Mouse (Mus musculus) urinary bladder, postnatal 36 days (tissue): ENCODE measurements at regions not wholly inside any gene's neighbourhood (a gene's known extent, or its start where the extent isn't known, plus 50 kb on each side); places are given as distances from the start of the nearest gene placed in this dataset.

Experiments used
- DNase-seq, 2 experiments: peaks; one replicate each; pipeline ENCODE4 v3.0.0; 2022; ENCODE audit warnings: low spot score in 2 of 2, mixed read lengths in 1 of 2

- DNase-seq, result no peak
These were observed 191.6 kb upstream of the Tgfbr2 start for GRCm38 (mm10) chr9:116366713-116367112.

DNA sequence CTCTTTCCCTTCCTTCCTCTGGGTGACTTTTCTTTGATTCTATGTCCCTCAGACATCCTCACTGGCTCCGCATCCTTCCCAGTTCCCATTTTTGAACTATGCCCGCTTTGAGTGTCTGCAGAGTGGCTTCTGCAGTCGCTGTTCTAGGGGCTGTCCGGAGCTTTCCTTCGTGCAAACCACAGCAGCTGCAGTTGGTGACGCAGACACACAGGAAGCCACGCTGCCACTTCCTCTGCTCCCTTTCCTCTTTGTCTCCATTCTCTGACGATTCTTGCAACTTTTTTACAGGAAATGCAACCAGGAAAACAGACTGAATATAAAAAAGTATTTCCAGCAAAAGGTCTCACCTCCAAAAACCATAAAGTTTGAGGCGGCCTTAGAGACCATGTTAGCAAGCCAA lies 191.0 kb upstream of the Tgfbr2 start:
- no peak for DNase-seq

DNA sequence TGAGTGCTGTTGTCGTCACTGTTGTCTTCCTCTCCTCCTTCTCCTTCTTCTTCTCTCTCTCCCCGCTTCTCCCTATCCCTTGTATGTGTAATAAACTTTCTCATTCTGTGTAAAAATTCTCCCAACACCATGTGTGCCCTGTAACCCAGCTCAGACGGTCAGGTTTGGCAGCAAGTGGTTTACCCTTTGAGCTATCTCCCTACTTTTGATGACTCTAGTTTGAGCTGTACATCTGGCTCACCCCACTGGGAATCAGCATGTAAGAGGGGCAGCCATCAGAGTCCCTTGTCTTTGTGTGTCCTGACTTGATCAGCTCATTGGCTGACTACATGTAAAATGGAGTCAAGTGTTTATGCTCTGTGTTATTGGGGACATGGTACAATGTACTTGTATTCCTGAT lies 190.5 kb upstream of the Tgfbr2 start:
- DNase-seq, result no peak

DNA sequence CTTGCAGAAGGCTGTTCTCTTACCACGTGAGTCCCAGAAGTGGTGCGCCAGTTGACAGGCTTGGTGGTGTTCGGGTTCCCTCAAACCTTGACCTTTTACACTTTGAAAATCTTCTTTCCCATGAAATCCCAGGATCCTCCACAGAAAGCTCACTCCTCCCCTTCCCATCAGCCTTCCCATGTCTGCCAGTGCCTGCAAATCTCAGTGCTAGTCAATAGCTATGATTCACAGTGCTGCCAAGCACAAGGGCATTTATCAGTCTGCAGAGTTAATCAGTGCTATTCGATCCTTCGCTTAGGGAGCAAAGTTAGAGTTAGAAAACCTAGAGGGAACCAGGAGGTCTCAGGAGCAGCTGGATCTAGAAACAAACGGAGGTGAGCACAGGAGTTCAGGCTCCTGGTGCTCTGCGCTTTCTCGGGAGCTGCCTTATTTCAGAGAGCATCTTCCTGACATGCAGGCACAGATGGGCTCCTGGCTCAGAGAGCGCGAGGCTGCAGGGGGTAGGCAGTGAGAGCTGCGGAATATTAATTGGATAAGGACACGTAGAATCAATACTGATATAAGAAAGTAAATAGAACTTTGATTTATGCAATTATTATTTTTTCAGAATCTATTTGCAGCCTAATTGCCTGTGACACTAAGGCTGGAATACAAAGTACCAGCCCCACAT lies 190.0 kb upstream of the Tgfbr2 start:
- no peak for DNase-seq

DNA sequence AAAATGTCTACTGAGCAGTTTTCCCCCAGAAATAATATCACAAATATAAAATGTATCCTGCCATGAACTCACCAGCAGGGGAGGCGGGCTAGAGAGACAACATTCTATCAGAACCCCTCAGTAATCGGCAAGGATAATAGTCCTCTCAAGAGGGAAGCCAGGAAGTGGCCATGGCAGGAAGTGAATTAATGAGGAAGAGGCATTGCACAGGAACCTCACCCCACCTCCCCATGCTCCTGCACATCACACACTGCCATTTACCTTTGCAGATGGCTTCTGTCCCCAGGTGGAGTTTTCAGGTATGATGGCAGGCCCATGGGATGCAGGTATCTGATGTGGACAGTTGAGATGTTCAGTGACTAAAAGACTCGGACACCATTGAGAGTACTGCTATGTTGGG lies 185.9 kb upstream of the Tgfbr2 start:
- no peak for DNase-seq

- DNase-seq, result no peak
These were observed 179.0 kb upstream of the Tgfbr2 start for GRCm38 (mm10) chr9:116354056-116354732.

DNA sequence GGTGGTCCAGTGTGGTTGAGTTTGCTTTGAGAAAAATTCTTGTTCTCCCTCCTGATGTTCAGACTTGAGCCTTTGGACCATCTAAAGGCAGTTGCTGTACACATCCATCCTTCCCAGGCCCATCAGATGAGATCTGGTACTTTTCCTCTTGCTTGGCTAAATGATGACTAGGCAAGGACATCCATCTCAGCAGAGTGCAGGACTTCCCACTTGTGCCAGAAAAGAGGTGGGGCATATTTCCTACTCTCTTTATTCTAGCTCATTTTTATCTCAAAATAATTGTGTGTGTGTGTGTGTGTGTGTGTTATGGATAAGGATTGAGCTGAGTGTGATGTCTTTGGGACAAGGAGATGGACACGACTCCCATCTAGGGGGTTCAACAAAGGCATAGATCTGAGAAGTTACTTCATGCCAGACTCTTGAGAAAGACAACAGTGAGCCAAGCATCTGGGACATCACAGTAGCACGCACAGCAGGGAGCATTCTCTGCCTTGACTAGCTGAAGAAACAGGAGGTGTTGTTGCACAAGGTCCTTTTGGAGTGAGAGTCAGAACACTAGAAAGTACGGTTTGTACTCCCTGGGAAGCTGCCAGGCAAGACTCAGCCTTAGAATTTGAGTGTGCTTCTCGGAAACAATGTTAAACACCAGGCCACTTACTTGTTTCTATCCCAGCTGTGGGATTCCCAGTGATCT lies 177.8 kb upstream of the Tgfbr2 start:
- peak; percentile 23 to 73 for DNase-seq

- DNase-seq, result no peak
These were observed 175.8 kb upstream of the Tgfbr2 start for GRCm38 (mm10) chr9:116350804-116351547.

DNA sequence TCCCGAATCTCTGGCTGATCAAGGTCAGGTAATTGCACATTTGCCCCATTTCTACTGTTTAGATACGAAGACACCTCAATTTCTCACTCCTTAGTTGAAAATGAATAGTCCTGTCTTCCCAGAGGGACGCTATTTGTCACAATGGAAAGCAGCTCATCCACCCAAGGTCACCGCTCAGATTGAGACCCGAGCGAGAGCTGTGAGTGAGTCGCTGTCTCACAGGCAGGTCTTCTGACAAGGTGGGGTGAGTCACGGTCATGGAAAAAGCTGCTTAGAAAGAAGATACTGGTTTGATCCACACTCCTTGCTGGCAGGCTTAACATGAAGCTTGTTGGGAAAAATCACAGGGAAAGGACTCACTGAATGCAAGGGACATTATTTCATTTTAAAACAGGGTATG lies 171.9 kb upstream of the Tgfbr2 start:
- no peak for DNase-seq

GRCm38 (mm10) chr9:116346495-116346894 lies 171.3 kb upstream of the Tgfbr2 start:
- DNase-seq, result no peak

DNA sequence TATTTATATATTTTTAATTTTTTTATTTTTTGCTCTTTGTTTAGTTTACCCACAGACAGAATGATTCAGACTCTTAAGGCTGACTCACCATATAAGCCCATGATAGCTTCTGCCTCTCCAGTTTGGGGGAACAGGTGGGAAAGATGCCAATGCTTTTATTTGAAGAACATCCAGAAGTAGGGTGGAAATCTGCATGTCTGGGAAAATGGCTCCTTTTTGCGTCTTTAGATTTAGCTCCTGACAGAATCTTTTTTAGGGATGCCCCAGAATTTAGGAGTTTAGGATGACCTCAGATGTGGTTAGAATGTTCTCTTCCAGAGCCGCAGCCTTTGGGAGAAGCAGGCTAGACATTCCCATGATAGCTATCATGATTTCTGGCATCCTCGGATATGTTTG lies 167.9 kb upstream of the Tgfbr2 start:
- DNase-seq, result no peak

- peak; percentile 17 to 30 for DNase-seq
These were observed 167.4 kb upstream of the Tgfbr2 start for GRCm38 (mm10) chr9:116342446-116343085.

DNA sequence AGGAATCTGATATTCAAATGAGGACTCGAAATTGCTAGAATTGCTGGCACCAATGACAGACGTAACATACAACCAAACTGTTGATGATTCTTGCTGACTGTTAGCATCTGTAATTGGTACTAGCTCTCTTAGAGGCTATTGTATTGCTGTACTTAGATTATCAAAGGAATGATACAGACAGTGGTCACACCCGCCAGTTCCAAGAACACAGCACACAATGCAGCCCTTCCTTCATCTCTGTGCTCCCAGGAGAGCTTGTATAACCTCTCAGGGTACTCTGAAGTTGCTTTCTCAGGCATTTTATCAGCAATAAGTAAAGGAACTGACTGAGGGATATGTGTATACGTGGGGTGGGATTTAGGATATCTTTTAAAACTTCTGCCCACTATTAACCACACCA lies 166.8 kb upstream of the Tgfbr2 start:
- no peak for DNase-seq

DNA sequence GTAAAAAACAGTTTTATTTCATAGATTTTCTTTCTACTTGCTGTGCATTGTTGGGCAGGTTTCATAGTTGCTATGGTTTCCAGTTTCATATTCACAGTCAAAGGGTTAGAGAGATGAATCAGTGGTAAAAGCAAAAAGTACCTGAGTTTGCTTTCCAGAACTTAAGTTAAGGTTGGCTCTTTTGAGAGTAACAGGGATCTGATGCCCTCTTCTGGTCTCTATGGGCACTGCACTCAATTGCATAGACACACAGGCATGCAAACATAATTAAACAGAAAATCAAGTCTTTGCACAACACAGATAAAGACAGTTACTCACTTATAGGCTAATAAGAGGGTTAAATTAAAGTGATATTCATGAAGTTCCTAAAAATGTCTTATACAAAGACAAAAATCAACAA lies 165.8 kb upstream of the Tgfbr2 start:
- no peak for DNase-seq

GRCm38 (mm10) chr9:116338729-116339100 lies 163.6 kb upstream of the Tgfbr2 start:
- no peak for DNase-seq

GRCm38 (mm10) chr9:116338093-116338728 lies 163.1 kb upstream of the Tgfbr2 start:
- DNase-seq, result no peak

- no peak for DNase-seq
These were observed 162.4 kb upstream of the Tgfbr2 start for GRCm38 (mm10) chr9:116337446-116338010.

DNA sequence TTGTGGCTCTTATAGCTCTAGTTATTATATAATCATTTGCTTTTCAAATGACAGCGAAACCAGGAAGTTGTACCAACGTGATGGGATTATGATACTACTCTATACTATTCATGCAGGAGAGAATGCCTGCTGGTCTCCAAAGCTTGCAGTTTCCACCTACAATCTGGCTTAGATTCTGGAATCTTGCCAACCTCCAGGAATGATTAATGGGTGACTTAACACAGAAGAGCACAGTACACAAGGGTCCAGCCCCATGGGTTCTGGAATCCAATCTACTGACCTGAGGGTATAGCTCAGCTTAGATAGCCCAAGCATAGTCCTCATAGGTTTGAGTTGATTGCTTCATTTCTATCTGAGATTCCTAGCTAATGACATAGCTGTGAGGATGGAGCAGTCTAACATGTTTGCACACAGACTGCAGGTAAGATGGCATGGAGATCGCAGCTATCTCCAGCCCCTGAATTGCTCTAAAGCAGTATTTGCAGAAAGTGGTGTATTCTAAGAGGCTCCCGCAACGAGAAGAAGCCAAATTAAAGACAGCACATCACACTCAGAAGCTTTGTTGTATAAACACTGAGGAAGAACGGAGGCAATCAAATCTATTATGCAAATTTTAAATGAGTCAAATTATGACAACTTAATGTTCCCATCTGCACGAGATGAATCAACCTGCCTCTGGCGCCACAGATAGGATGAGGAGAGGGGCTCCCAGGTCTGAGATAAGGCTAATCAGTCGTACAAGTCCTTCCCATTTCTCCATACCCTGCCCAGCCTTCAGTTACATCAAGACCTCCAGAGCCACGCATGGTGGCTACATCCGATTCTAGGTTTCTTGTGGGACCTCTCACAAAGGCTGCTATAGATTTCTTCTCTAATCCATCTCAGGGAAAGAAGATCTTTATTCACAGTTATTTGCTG lies 160.7 kb upstream of the Tgfbr2 start:
- no peak for DNase-seq

- DNase-seq, result peak in 1 of 2 experiments; percentile 45
These were observed 158.8 kb upstream of the Tgfbr2 start for GRCm38 (mm10) chr9:116333956-116334463.
